Mouse (Mus musculus) liver, embryonic 13.5 days (tissue): ENCODE measurements around the gene Mtor. TPM values are rescaled to one million over a fixed set of nuclear protein-coding genes. Genes with fewer than 3 reads are reported as not detected.

ENCODE experiments used
- ATAC-seq: fragments of 200-750 bp; cut with Nextera tagmentation; 2 replicates; pipeline ENCODE4 v1.8.0; 2017; ENCODE audit warnings: low read depth, mild to moderate bottlenecking, moderate number of reproducible peaks, moderate library complexity
- DNase-seq: peaks from one replicate; pipeline ENCODE4 v3.0.0; 2022
- H3K27ac ChIP-seq: fragments of 300-500 bp; sonication (generic); 2 replicates; pipeline ENCODE4 v1.5.1; 2015; ENCODE audit warnings: moderate library complexity, mild to moderate bottlenecking, inconsistent platforms
- H3K27me3 ChIP-seq: fragments of 300-500 bp; sonication (generic); 2 replicates; pipeline ENCODE4 v1.6.1; 2015; ENCODE audit warnings: mild to moderate bottlenecking, inconsistent platforms
- H3K36me3 ChIP-seq: fragments of 300-500 bp; sonication (generic); 2 replicates; pipeline ENCODE4 v1.6.1; 2015; ENCODE audit warnings: mild to moderate bottlenecking, inconsistent platforms
- H3K4me1 ChIP-seq: fragments of 300-500 bp; sonication (generic); replicated peaks from 2 replicates; pipeline ENCODE4 v1.6.1; 2015; ENCODE audit warnings: inconsistent platforms
- H3K4me2 ChIP-seq: fragments of 300-500 bp; sonication (generic); 2 replicates; pipeline ENCODE4 v1.6.1; 2015; ENCODE audit warnings: inconsistent platforms, mild to moderate bottlenecking, moderate library complexity
- H3K4me3 ChIP-seq: fragments of 300-500 bp; sonication (generic); replicated peaks from 2 replicates; pipeline ENCODE4 v1.5.1; 2015; ENCODE audit warnings: mild to moderate bottlenecking, inconsistent platforms
- H3K9ac ChIP-seq: fragments of 300-500 bp; sonication (generic); 2 replicates; pipeline ENCODE4 v1.6.1; 2015; ENCODE audit warnings: mild to moderate bottlenecking, inconsistent platforms
- H3K9me3 ChIP-seq: fragments of 300-500 bp; sonication (generic); replicated peaks from 2 replicates; pipeline ENCODE4 v1.6.1; 2016; ENCODE audit warnings: inconsistent platforms
- WGBS: fragments of 180-500 bp; shearing (Covaris S2); methylation state at CpG from one replicate; pipeline ENCODE4 v1.1.7; 2015; ENCODE audit not compliant: insufficient replicate concordance; 5-methylcytosine and 5-hydroxymethylcytosine counted together
- polyA plus RNA-seq: library from polyadenylated mRNA; unstranded; fragments of >200 nt; fragmentation: Nextera tagmentation; extraction: Ambion mirVana; gene quantifications from 2 replicates; pipeline ENCODE4 v1.2.1, GENCODE M21; 2015

The Mtor gene
- polyA plus RNA-seq, 1 experiment from 2014 or later, result 9.0 TPM

DNA sequence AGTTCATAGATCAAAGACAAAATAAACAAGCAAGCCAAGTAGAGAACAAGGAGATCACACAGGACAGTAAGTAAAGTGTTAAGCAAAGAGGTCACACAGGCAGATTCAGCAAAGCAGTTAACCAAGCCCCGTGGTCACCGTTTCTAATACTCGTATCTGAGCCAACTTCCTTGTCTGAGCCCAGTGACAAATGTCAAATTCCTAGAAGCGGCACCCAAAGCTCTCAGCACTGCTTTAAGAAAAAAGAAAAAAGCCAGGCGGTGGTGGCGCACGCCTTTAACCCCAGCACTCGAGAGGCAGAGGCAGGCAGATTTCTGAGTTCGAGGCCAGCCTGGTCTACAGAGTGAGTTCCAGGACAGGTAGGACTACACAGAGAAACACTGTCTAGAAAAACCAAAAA lies 138.2 kb downstream of the Mtor start:
- no peak overlapping the region for H3K4me2 ChIP-seq
- H3K9ac ChIP-seq, result no peak overlapping the region
- ATAC-seq (no peak), DNase-seq (no peak)
- H3K27me3 ChIP-seq, result no peaks in the 10 kb centered on the region
- H3K36me3 ChIP-seq, result peaks cover 19% of the 10 kb centered on the region
- H3K4me1 ChIP-seq, result peaks cover 44% of the 10 kb centered on the region
- no peak overlapping the region for H3K4me3 ChIP-seq
- H3K27ac ChIP-seq, result no peak overlapping the region
- WGBS, result 16% methylated on average over 9 of the region's 9 CpGs
- H3K9me3 ChIP-seq, result no peaks in the 10 kb centered on the region

DNA sequence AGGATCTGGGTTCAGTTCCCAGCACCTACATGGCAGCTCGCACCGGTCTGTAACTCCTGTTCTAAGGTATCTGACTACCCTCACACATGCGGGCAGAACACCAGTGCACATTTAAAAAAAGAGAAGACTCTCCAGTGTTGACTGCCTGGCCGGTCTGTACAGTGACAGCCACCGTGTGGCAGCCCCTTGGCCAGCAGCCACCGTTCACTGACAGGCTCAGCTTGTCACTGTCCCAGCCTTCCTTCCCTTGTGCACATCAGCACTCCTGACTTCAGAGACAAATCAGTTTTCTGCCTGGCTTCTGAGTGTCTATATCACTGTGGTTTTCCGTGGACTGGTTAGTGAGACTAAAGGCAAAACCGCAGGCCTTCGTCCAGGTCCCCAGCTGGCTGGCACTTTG lies 140.4 kb downstream of the Mtor start:
- no peak overlapping the region for H3K4me2 ChIP-seq
- no peak overlapping the region for H3K9ac ChIP-seq
- DNase-seq, result no peak
- H3K4me1 ChIP-seq, result peaks cover 46% of the 10 kb centered on the region
- H3K27me3 ChIP-seq, result no peaks in the 10 kb centered on the region
- H3K4me3 ChIP-seq, result no peak overlapping the region
- no peak overlapping the region for H3K27ac ChIP-seq
- no peak for ATAC-seq
- peaks cover 14% of the 10 kb centered on the region for H3K36me3 ChIP-seq
- H3K9me3 ChIP-seq, result no peaks in the 10 kb centered on the region
- 61% methylated on average over 9 of the region's 9 CpGs for WGBS

DNA sequence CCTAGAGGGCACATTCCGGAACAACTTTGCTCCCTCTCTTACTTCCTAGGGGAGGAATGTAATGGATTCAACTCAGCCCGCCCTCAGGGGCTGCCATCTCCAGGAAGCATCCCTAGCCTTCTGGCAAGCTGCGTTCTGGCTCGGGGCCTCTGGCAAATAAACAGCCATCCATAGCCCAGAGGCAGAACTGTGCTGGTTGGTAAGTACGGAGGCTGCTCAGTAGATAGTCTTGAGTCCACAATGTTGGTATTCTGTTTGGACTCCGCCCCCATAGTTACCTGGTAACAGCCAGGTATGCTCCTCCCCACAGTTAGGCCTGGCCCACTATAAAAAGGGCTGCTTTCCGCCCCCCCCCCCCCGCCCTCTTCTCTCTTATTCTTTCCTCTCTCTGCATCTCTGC lies 141.2 kb downstream of the Mtor start:
- Histone ChIP-seq H3K4me1 (peaks cover 45% of the 10 kb centered on the region), H3K4me3 (no peak overlapping the region), H3K4me2 (no peak overlapping the region), H3K9me3 (no peaks in the 10 kb centered on the region), H3K36me3 (peaks cover 22% of the 10 kb centered on the region), H3K27me3 (no peaks in the 10 kb centered on the region), H3K27ac (no peak overlapping the region), H3K9ac (no peak overlapping the region)
- ATAC-seq (no peak), DNase-seq (no peak)
- 77% methylated on average over 7 of the region's 8 CpGs for WGBS

DNA sequence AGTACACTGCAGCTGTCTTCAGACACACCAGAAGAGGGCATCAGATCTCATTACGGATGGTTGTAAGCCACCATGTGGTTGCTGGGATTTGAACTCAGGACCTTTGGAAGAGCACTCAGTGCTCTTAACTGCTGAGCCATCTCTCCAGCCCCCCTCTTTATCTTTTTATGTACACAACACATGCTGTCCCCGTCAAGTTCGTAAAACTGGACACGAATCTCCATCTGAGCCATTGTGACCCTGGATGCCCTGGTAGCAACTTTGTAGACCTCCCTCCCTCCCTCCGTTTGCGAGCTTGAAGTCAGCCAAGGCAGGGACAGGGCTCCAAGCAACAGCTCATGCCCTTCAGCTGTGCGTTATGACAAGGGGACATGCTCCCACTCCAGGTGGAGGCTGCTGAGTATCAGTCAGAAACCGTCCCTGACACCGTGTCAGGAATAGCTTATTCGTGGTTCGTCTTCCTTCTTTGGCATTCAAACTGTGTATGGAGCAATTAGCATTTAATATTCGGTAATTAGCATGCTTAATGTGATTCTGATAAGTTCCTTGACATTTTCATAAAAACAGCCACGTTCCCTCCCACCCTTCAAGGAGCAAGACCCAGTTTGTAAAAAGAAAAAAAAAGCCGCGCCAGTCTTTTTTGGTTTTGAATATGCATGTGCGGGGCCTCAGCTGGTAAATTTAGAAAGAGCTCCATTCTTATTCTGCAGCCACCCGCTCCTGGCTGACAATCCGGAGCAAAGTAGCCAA lies 142.2 kb downstream of the Mtor start:
- H3K9ac ChIP-seq, result peak overlapping the region; percentile 58
- no peak for DNase-seq
- H3K4me1 ChIP-seq, result peaks cover 48% of the 10 kb centered on the region
- no peaks in the 10 kb centered on the region for H3K27me3 ChIP-seq
- H3K4me3 ChIP-seq, result peak overlapping the region; percentile 93
- ATAC-seq, result no peak
- H3K36me3 ChIP-seq, result peaks cover 32% of the 10 kb centered on the region
- peak overlapping the region; percentile 40 for H3K27ac ChIP-seq
- H3K9me3 ChIP-seq, result no peaks in the 10 kb centered on the region
- 3% methylated on average over 18 of the region's 18 CpGs for WGBS
- peak overlapping the region; percentile 96 for H3K4me2 ChIP-seq

DNA sequence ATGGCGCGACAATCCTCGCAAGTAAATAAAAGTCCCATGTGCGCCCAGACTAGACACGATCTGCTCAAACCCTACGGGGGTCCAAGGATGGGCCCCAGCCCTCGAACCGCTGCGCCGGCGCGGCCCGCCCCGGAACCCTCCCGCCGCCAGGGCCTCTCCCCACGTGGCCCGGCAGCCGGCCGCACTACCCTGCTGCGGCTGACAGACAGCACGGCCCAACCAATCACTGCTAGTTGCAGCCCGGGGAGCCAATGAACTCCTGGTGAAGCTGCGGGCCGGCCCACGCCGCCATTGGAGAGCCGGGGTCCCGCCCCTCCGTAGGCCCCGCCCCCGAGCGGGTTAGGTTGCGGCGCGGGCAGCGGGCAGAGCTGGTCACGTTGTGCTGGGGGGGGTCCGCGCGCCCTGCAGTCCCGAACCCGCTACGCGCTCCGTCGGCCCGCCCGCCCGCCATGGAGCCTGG lies 142.8 kb downstream of the Mtor start, which contains the start of gene Srm:
Srm (plus strand) TSS at position 333 of the 460 bp plus-strand sequence.
- under 1% methylated on average over 50 of the region's 50 CpGs for WGBS
- Histone ChIP-seq H3K4me1 (peaks cover 48% of the 10 kb centered on the region), H3K36me3 (peaks cover 38% of the 10 kb centered on the region), H3K9me3 (no peaks in the 10 kb centered on the region), H3K9ac (peak within 1 kb of the TSS; percentile 92), H3K4me2 (peak within 1 kb of the TSS; percentile 96), H3K27me3 (no peaks in the 10 kb centered on the region), H3K27ac (peak within 1 kb of the TSS; percentile 79), H3K4me3 (peak within 1 kb of the TSS; percentile 93)
- DNase-seq (peak; percentile 95), ATAC-seq (peak; percentile 99)

DNA sequence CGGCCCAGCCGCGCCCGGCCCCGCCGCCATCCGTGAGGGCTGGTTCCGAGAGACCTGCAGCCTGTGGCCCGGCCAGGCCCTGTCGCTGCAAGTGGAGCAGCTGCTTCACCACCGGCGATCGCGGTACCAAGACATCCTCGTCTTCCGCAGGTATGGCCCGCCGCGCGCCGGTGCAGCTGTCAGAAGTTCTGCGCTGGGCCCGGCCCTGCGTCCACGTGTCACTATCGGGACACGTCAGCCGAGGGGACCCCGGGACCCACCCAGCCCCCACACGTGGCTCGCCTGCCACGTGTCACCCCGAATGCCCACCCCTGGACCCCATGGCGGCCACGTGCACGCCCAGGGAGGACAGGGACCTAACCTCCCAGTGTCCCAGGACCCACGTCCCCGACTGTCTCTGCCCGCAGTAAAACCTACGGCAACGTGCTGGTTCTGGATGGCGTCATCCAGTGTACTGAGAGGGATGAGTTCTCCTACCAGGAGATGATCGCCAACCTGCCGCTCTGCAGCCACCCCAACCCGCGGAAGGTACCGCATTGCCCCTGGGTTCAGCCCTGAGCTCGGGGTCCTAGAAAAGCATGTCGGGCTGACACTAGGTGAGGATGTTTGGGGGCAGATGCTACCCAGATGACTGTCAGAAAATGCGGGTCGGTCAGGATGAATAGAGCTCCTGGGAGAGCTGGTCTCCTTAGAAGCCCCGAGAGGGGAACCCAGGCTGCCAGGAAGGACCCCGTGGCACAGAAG lies 143.4 kb downstream of the Mtor start:
- no peak for DNase-seq
- Histone ChIP-seq H3K27ac (peak overlapping the region; percentile 79), H3K36me3 (peaks cover 44% of the 10 kb centered on the region), H3K4me2 (peak overlapping the region; percentile 96), H3K27me3 (no peaks in the 10 kb centered on the region), H3K4me1 (peaks cover 43% of the 10 kb centered on the region), H3K4me3 (peak overlapping the region; percentile 93), H3K9me3 (no peaks in the 10 kb centered on the region), H3K9ac (peak overlapping the region; percentile 92)
- peak; percentile 44 for ATAC-seq
- under 1% methylated on average over 51 of the region's 53 CpGs for WGBS

DNA sequence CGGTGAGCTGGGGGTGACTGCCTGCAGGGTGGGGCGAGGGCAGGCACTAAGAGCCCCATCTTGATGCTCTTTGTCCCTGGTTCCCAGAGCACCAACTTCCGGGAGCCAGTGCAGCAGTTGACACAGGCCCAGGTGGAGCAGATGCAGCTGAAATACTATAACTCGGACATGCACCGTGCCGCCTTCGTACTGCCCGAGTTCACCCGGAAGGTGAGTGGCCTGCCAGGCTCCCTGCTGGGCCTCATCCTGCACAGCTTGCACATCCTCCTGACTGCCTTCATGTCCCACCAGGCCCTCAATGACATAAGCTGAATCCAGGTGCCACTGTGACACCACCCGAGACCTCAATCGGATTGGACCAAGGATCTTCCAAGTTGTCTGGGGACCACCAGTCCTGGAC lies 145.6 kb downstream of the Mtor start:
- DNase-seq (no peak), ATAC-seq (no peak)
- Histone ChIP-seq H3K9me3 (peaks cover 6% of the 10 kb centered on the region), H3K27me3 (no peaks in the 10 kb centered on the region), H3K4me1 (peaks cover 31% of the 10 kb centered on the region), H3K9ac (no peak overlapping the region), H3K36me3 (peaks cover 66% of the 10 kb centered on the region), H3K4me3 (no peak overlapping the region), H3K27ac (no peak overlapping the region), H3K4me2 (no peak overlapping the region)
- 89% methylated on average over 11 of the region's 11 CpGs for WGBS

DNA sequence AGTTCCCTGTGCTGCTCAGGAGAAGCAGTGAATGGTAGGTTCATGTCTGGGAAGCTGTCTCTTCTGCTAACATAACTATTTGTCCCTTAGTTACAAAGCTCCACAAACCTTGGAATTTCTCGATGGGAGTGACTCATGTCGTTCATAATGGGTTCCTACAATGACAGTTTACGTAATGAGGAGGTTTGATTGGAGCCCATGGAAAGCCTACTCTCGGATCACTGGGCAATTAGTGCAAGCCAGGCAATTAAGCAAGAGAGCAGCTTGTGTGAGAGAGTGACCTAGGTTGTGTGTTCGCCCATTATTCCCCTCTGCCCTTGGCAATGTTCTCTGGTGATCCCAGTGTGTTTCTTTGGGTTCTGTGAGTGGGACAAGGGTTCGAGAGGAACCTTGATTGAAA lies 147.5 kb downstream of the Mtor start:
- ATAC-seq (no peak), DNase-seq (no peak)
- Histone ChIP-seq H3K9me3 (peaks cover 6% of the 10 kb centered on the region), H3K36me3 (peaks cover 72% of the 10 kb centered on the region), H3K9ac (no peak overlapping the region), H3K27me3 (no peaks in the 10 kb centered on the region), H3K4me1 (peaks cover 36% of the 10 kb centered on the region), H3K4me3 (no peak overlapping the region), H3K27ac (no peak overlapping the region), H3K4me2 (no peak overlapping the region)
- WGBS, result 78% methylated on average over 6 of the region's 6 CpGs

DNA sequence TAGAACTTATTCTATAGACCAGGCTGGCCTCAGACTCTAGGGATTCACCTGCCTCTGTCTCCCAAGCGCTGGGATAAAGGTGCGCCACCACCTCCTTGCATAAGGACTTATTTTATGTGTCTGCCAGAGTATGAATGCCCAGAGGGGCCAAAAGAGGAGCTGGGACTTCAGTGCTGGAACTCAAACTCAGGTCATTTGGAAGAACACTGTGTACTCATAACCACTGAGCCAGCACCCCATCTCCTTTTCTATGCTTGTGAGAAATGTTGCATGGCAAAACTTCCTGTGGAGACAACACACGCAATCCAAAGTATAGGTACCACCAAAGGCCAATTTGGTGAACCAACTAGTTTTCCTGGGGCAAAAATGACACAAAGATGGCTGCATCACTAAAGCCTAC lies 148.3 kb downstream of the Mtor start:
- ATAC-seq, result no peak
- DNase-seq, result no peak

DNA sequence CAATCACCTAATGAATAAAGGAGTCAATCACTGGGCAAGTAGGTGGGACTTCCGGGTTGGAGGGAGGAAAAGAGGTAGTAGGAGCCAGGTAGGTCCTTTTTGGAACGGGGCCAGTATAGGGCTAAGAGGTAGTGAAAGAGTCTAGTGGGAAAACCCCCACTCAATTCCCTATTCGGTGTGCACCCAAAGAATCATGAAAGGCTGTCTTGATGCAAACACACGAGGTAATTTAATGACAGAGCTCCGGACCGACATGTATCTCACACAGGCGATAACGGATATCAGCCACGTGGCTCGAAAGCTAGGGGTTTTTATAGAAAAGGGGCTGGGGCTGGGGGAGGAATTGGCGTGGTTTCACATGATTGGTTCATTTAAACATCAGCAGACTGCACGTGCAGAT lies 150.4 kb downstream of the Mtor start:
- Histone ChIP-seq H3K9me3 (peaks cover 6% of the 10 kb centered on the region), H3K4me3 (no peak overlapping the region), H3K27ac (no peak overlapping the region), H3K4me1 (peaks cover 29% of the 10 kb centered on the region), H3K36me3 (peaks cover 58% of the 10 kb centered on the region), H3K27me3 (no peaks in the 10 kb centered on the region), H3K4me2 (no peak overlapping the region), H3K9ac (no peak overlapping the region)
- no peak for DNase-seq
- ATAC-seq, result no peak
- 87% methylated on average over 12 of the region's 12 CpGs for WGBS

More for the DNA sequence above, 148.3 kb downstream of the Mtor start:
- Histone ChIP-seq H3K36me3 (peaks cover 72% of the 10 kb centered on the region), H3K27ac (no peak overlapping the region), H3K9ac (no peak overlapping the region), H3K27me3 (no peaks in the 10 kb centered on the region), H3K4me2 (no peak overlapping the region), H3K4me1 (peaks cover 39% of the 10 kb centered on the region), H3K9me3 (peaks cover 6% of the 10 kb centered on the region), H3K4me3 (no peak overlapping the region)
- WGBS, result 93% methylated on average over 3 of the region's 3 CpGs

DNA sequence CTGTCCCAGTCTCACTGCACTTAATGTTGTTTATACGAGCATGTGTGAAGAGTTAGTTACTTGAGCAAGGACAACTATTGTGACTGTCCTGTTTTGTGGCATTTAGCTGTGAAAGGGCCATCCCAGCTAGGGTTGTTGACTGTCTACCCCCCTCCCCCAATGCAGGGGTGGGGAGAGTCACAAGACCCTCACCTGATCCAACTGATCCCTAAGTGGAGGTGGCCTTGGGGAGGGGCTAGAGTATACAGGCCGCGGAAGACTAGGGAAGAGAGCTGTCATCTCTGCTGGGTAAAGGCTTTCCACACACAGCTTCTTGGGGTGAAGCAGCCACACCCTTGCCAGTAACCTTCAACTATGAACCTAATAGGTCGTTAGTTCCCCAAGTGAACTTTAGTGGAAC lies 151.9 kb downstream of the Mtor start:
- peaks cover 43% of the 10 kb centered on the region for H3K36me3 ChIP-seq
- H3K9ac ChIP-seq, result no peak overlapping the region
- no peak overlapping the region for H3K4me2 ChIP-seq
- no peak overlapping the region for H3K4me3 ChIP-seq
- no peak for ATAC-seq
- no peak for DNase-seq
- H3K27me3 ChIP-seq, result no peaks in the 10 kb centered on the region
- peaks cover 6% of the 10 kb centered on the region for H3K9me3 ChIP-seq
- peaks cover 32% of the 10 kb centered on the region for H3K4me1 ChIP-seq
- 69% methylated on average over 4 of the region's 4 CpGs for WGBS
- no peak overlapping the region for H3K27ac ChIP-seq
